Mouse (Mus musculus) brain, embryonic 14.5 days (tissue): Measurements from ENCODE around the gene Oscp1.

Experiments used
- CTCF ChIP-seq: fragments of 200-500 bp; IDR thresholded peaks from 2 replicates; pipeline ENCODE4 v1.5.1; 2012; ENCODE audit warnings: inconsistent platforms, mild to moderate bottlenecking, moderate library complexity, borderline replicate concordance; ENCODE audit not compliant: insufficient read depth, insufficient read length; ENCODE audit errors: extremely low read depth
- POLR2A ChIP-seq: fragments of 200-500 bp; IDR thresholded peaks from 2 replicates; pipeline ENCODE4 v1.6.1; 2012; ENCODE audit warnings: mild to moderate bottlenecking, inconsistent platforms, borderline replicate concordance; ENCODE audit not compliant: poor library complexity, insufficient read depth, insufficient read length, severe bottlenecking; ENCODE audit errors: extremely low read depth

DNA sequence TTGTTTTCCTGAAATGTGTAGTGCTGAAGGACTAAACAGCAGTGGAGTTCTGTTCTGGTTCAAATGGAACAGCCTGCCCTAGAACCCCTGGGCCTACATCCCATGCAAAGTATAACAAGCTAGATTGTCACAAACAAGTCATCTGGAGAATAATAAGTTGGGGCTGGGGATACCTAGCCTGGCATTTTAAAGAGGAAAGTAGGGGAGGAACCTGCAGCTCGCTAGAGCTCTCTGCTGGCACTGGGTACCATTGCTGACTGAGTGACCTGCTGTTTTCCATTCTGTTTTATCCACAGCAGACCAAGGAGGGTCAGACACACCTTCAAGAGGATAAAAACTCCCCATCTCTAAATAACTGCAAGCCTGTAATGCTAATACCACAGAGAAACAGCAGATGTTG is 4.5 kb downstream of the Oscp1 start:
- TF ChIP-seq POLR2A (no peak), CTCF (no peak)
